Mouse (Mus musculus): ENCODE data around the gene Itga4. TPM values are rescaled to one million over a fixed set of nuclear protein-coding genes. Genes with fewer than 3 reads are reported as not detected.

Gene Itga4
- total RNA-seq, 1 experiment, result 1.2 TPM

GRCm38 (mm10) chr2:79278581-79278980 is 23.4 kb downstream of the Itga4 start:
- Histone ChIP-seq H3K36me3 (ENCODE audit: control insufficient read depth, insufficient read depth, low read length, poor library complexity, severe bottlenecking) (no peaks in the 10 kb centered on the region), H3K27ac (ENCODE audit: insufficient read depth, low read depth, low read length, poor library complexity, severe bottlenecking) (no peak overlapping the region), H3K4me3 (ENCODE audit: insufficient read depth in 1 of 2, low read depth in 1 of 2, low read length in 2 of 2, poor library complexity in 1 of 2, severe bottlenecking in 1 of 2) (no peak overlapping the region), H3K4me1 (ENCODE audit: control insufficient read depth in 2 of 2, insufficient read depth in 2 of 2, low read length in 2 of 2, poor library complexity in 1 of 2) (no peaks in the 10 kb centered on the region), H3K9me3 (ENCODE audit: control insufficient read depth, insufficient read depth, low read depth, low read length) (no peaks in the 10 kb centered on the region), H3K9ac (ENCODE audit: insufficient read depth, low read depth, low read length, poor library complexity, severe bottlenecking) (no peak overlapping the region)
- DNase-seq (ENCODE audit: low read depth, low spot score), result no peak
- in situ Hi-C loops (cut with MboI; ENCODE audit: low sequenced_read_pairs in 2 of 2, unreplicated experiment in 2 of 2), result no loop called here
- TF ChIP-seq CHD2 (IDR thresholded peaks at IDR 0.05; ENCODE audit: low read depth, low read length) (no peak), ZC3H11A (IDR thresholded peaks at IDR 0.05; ENCODE audit: borderline replicate concordance, low read depth, low read length) (no peak), MAFK (IDR thresholded peaks at IDR 0.05; ENCODE audit: insufficient read depth, low read depth, low read length) (no peak), HCFC1 (IDR thresholded peaks at IDR 0.05; ENCODE audit: borderline replicate concordance, insufficient read depth, low read length) (no peak), ZNF384 (IDR thresholded peaks at IDR 0.05; ENCODE audit: low read depth, low read length) (no peak)

DNA sequence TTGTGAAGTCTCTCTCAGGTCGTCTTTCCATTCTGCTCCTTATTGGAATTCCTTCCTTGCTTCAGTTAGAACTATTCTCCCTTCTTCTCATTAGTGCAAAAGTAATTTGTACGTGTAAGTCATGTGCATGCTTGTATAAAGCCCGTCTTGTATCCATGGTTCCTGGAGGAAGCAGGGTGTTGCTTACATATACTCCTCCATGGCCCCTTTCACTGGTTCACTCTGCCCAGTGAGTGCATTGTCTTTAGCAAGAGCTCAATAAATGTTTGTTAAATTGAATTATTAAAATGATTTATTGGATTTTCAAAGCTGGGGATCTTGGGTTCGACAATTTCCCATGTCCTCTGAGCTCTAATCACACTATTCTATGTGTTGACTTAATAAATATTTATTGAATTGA is 29.0 kb downstream of the Itga4 start:
- Histone ChIP-seq H3K9ac (ENCODE audit: insufficient read depth, low read depth, low read length, poor library complexity, severe bottlenecking) (no peak overlapping the region), H3K4me1 (ENCODE audit: control insufficient read depth in 2 of 2, insufficient read depth in 2 of 2, low read length in 2 of 2, poor library complexity in 1 of 2) (no peaks in the 10 kb centered on the region), H3K27ac (ENCODE audit: insufficient read depth, low read depth, low read length, poor library complexity, severe bottlenecking) (no peak overlapping the region), H3K36me3 (ENCODE audit: control insufficient read depth, insufficient read depth, low read length, poor library complexity, severe bottlenecking) (no peaks in the 10 kb centered on the region), H3K9me3 (ENCODE audit: control insufficient read depth, insufficient read depth, low read depth, low read length) (no peaks in the 10 kb centered on the region), H3K4me3 (ENCODE audit: insufficient read depth in 1 of 2, low read depth in 1 of 2, low read length in 2 of 2, poor library complexity in 1 of 2, severe bottlenecking in 1 of 2) (no peak overlapping the region)
- TF ChIP-seq CHD2 (IDR thresholded peaks at IDR 0.05; ENCODE audit: low read depth, low read length), result no peak
- TF ChIP-seq ZNF384 (IDR thresholded peaks at IDR 0.05; ENCODE audit: low read depth, low read length), result no peak
- TF ChIP-seq MAFK (IDR thresholded peaks at IDR 0.05; ENCODE audit: insufficient read depth, low read depth, low read length), result no peak
- no peak for TF ChIP-seq HCFC1 (IDR thresholded peaks at IDR 0.05; ENCODE audit: borderline replicate concordance, insufficient read depth, low read length)
- TF ChIP-seq ZC3H11A (IDR thresholded peaks at IDR 0.05; ENCODE audit: borderline replicate concordance, low read depth, low read length), result no peak
- in situ Hi-C loops (cut with MboI; ENCODE audit: low sequenced_read_pairs in 2 of 2, unreplicated experiment in 2 of 2), result no loop called here
- no peak for DNase-seq (ENCODE audit: low read depth, low spot score)

GRCm38 (mm10) chr2:79290149-79290548 is 34.9 kb downstream of the Itga4 start:
- TF ChIP-seq HCFC1 (IDR thresholded peaks at IDR 0.05; ENCODE audit: borderline replicate concordance, insufficient read depth, low read length) (no peak), CHD2 (IDR thresholded peaks at IDR 0.05; ENCODE audit: low read depth, low read length) (no peak), MAFK (IDR thresholded peaks at IDR 0.05; ENCODE audit: insufficient read depth, low read depth, low read length) (no peak), ZNF384 (IDR thresholded peaks at IDR 0.05; ENCODE audit: low read depth, low read length) (no peak), ZC3H11A (IDR thresholded peaks at IDR 0.05; ENCODE audit: borderline replicate concordance, low read depth, low read length) (no peak)
- Histone ChIP-seq H3K36me3 (ENCODE audit: control insufficient read depth, insufficient read depth, low read length, poor library complexity, severe bottlenecking) (no peaks in the 10 kb centered on the region), H3K4me1 (ENCODE audit: control insufficient read depth in 2 of 2, insufficient read depth in 2 of 2, low read length in 2 of 2, poor library complexity in 1 of 2) (no peaks in the 10 kb centered on the region), H3K9me3 (ENCODE audit: control insufficient read depth, insufficient read depth, low read depth, low read length) (no peaks in the 10 kb centered on the region), H3K27ac (ENCODE audit: insufficient read depth, low read depth, low read length, poor library complexity, severe bottlenecking) (no peak overlapping the region), H3K9ac (ENCODE audit: insufficient read depth, low read depth, low read length, poor library complexity, severe bottlenecking) (no peak overlapping the region), H3K4me3 (ENCODE audit: insufficient read depth in 1 of 2, low read depth in 1 of 2, low read length in 2 of 2, poor library complexity in 1 of 2, severe bottlenecking in 1 of 2) (no peak overlapping the region)
- no peak for DNase-seq (ENCODE audit: low read depth, low spot score)
- in situ Hi-C loops (cut with MboI; ENCODE audit: low sequenced_read_pairs in 2 of 2, unreplicated experiment in 2 of 2), result no loop called here

DNA sequence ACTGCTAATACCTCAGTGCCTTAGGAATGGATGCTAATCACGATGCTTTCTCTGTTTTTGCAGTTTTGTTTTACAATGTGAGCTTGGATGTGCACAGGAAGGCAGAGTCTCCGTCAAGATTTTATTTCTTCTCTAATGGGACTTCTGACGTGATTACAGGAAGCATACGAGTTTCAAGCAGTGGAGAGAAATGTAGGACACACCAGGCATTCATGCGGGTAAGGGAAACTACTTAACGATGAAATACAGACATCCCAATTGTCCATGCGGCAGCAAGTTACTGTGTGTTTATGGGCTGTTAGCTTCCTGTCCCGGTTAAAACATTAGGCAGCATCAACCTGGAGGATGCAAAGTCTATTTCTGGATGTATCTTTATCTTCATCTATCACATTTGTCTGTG is 36.7 kb downstream of the Itga4 start:
- Histone ChIP-seq H3K9me3 (ENCODE audit: control insufficient read depth, insufficient read depth, low read depth, low read length) (no peaks in the 10 kb centered on the region), H3K4me3 (ENCODE audit: insufficient read depth in 1 of 2, low read depth in 1 of 2, low read length in 2 of 2, poor library complexity in 1 of 2, severe bottlenecking in 1 of 2) (no peak overlapping the region), H3K36me3 (ENCODE audit: control insufficient read depth, insufficient read depth, low read length, poor library complexity, severe bottlenecking) (no peaks in the 10 kb centered on the region), H3K9ac (ENCODE audit: insufficient read depth, low read depth, low read length, poor library complexity, severe bottlenecking) (no peak overlapping the region), H3K27ac (ENCODE audit: insufficient read depth, low read depth, low read length, poor library complexity, severe bottlenecking) (no peak overlapping the region), H3K4me1 (ENCODE audit: control insufficient read depth in 2 of 2, insufficient read depth in 2 of 2, low read length in 2 of 2, poor library complexity in 1 of 2) (no peaks in the 10 kb centered on the region)
- no peak for TF ChIP-seq ZNF384 (IDR thresholded peaks at IDR 0.05; ENCODE audit: low read depth, low read length)
- TF ChIP-seq MAFK (IDR thresholded peaks at IDR 0.05; ENCODE audit: insufficient read depth, low read depth, low read length), result no peak
- TF ChIP-seq ZC3H11A (IDR thresholded peaks at IDR 0.05; ENCODE audit: borderline replicate concordance, low read depth, low read length), result no peak
- no peak for TF ChIP-seq CHD2 (IDR thresholded peaks at IDR 0.05; ENCODE audit: low read depth, low read length)
- TF ChIP-seq HCFC1 (IDR thresholded peaks at IDR 0.05; ENCODE audit: borderline replicate concordance, insufficient read depth, low read length), result no peak
- DNase-seq (ENCODE audit: low read depth, low spot score), result no peak
- in situ Hi-C loops (cut with MboI; ENCODE audit: low sequenced_read_pairs in 2 of 2, unreplicated experiment in 2 of 2), result no loop called here

- no peak overlapping the region for H3K4me3 ChIP-seq (ENCODE audit: insufficient read depth in 1 of 2, low read depth in 1 of 2, low read length in 2 of 2, poor library complexity in 1 of 2, severe bottlenecking in 1 of 2)
- H3K9me3 ChIP-seq (ENCODE audit: control insufficient read depth, insufficient read depth, low read depth, low read length), result no peaks in the 10 kb centered on the region
- in situ Hi-C loops (cut with MboI; ENCODE audit: low sequenced_read_pairs in 2 of 2, unreplicated experiment in 2 of 2), result no loop called here
- no peaks in the 10 kb centered on the region for H3K36me3 ChIP-seq (ENCODE audit: control insufficient read depth, insufficient read depth, low read length, poor library complexity, severe bottlenecking)
- H3K9ac ChIP-seq (ENCODE audit: insufficient read depth, low read depth, low read length, poor library complexity, severe bottlenecking), result no peak overlapping the region
- no peak for TF ChIP-seq CHD2 (IDR thresholded peaks at IDR 0.05; ENCODE audit: low read depth, low read length)
- no peak for TF ChIP-seq ZC3H11A (IDR thresholded peaks at IDR 0.05; ENCODE audit: borderline replicate concordance, low read depth, low read length)
- TF ChIP-seq ZNF384 (IDR thresholded peaks at IDR 0.05; ENCODE audit: low read depth, low read length), result no peak
- TF ChIP-seq MAFK (IDR thresholded peaks at IDR 0.05; ENCODE audit: insufficient read depth, low read depth, low read length), result no peak
- no peak for TF ChIP-seq HCFC1 (IDR thresholded peaks at IDR 0.05; ENCODE audit: borderline replicate concordance, insufficient read depth, low read length)
- no peaks in the 10 kb centered on the region for H3K4me1 ChIP-seq (ENCODE audit: control insufficient read depth in 2 of 2, insufficient read depth in 2 of 2, low read length in 2 of 2, poor library complexity in 1 of 2)
- H3K27ac ChIP-seq (ENCODE audit: insufficient read depth, low read depth, low read length, poor library complexity, severe bottlenecking), result no peak overlapping the region
- no peak for DNase-seq (ENCODE audit: low read depth, low spot score)
Observed at GRCm38 (mm10) chr2:79292431-79292830, 37.2 kb downstream of the Itga4 start.

All from ES-E14 (cell line).